Mouse (Mus musculus) thymus, postnatal 14 days (tissue): ENCODE results near the gene Prss37.

ENCODE experiments used
- DNase-seq: peaks from one replicate; pipeline ENCODE4 v3.0.0; 2021

The Prss37 gene

GRCm38 (mm10) chr6:40519408-40519807 lies at the start of gene Prss37:
Gene Prss37 (minus strand): TSS chr6:40519508.
- DNase-seq, result no peak

- no peak for DNase-seq
Observed at GRCm38 (mm10) chr6:40554950-40555349, 35.6 kb upstream of the Prss37 start, which contains the start of gene Olfr461. Gene Olfr461 (minus strand): TSS chr6:40555050.

- no peak for DNase-seq
Observed at GRCm38 (mm10) chr6:40544690-40545089, 25.4 kb upstream of the Prss37 start.

- no peak for DNase-seq
Observed at GRCm38 (mm10) chr6:40493229-40493628, 26.1 kb downstream of the Prss37 start, which contains the start of gene Tas2r108. Gene Tas2r108 (plus strand): TSS chr6:40493529.

- no peak for DNase-seq
Observed at GRCm38 (mm10) chr6:40490933-40491332, 28.4 kb downstream of the Prss37 start, which contains the start of gene Tas2r137. Gene Tas2r137 (plus strand): TSS chr6:40491233.

GRCm38 (mm10) chr6:40482318-40482717 lies 37.0 kb downstream of the Prss37 start:
- no peak for DNase-seq

- DNase-seq, result no peak
Observed at GRCm38 (mm10) chr6:40479705-40480104, 39.6 kb downstream of the Prss37 start.

GRCm38 (mm10) chr6:40476132-40476531 lies 43.2 kb downstream of the Prss37 start:
- DNase-seq, result no peak

GRCm38 (mm10) chr6:40471720-40472010 lies 47.6 kb downstream of the Prss37 start:
- no peak for DNase-seq

- DNase-seq, result peak; percentile 93
Observed at GRCm38 (mm10) chr6:40470916-40471719, 48.2 kb downstream of the Prss37 start, which contains the start of gene Ssbp1. Gene Ssbp1 (plus strand): TSS chr6:40471352.

GRCm38 (mm10) chr6:40465710-40466109 lies 53.6 kb downstream of the Prss37 start:
- DNase-seq, result peak; percentile 25
